Mouse (Mus musculus) layer of hippocampus, adult 9-10 months (tissue): ENCODE measurements around the gene Lmx1b.
A peak's percentile ranks its signal among the peaks of the same experiment; 100 is the strongest.

Source experiments
- DNase-seq: peaks from one replicate; pipeline ENCODE4 v3.0.0; 2022; ENCODE audit warnings: low spot score

The Lmx1b gene

GRCm38 (mm10) chr2:33543429-33544202, 96.7 kb downstream of the Lmx1b start:
- DNase-seq: peak; percentile 81

GRCm38 (mm10) chr2:33542696-33543428, 97.4 kb downstream of the Lmx1b start:
- peak; percentile 77 for DNase-seq

- no peak for DNase-seq
These were observed 114.8 kb downstream of the Lmx1b start for GRCm38 (mm10) chr2:33525274-33526055.

- no peak for DNase-seq
These were observed 124.5 kb downstream of the Lmx1b start for GRCm38 (mm10) chr2:33515856-33516255.

GRCm38 (mm10) chr2:33515431-33515830, 124.9 kb downstream of the Lmx1b start:
- no peak for DNase-seq
